Comparison of ENCODE assay signal across 28 mouse cellular contexts in genomic region chr9:70401937-70402539, GRCm38 (mm10). TPM values are rescaled to one million over a fixed set of nuclear protein-coding genes. Genes with fewer than 3 reads are reported as not detected.
DNase-seq lines count a peak whose midpoint lies in the region; ATAC-seq and TF ChIP-seq lines count a peak whose summit lies in the region.
"Had no signal": no experiment of that assay in that cellular context is flagged by ENCODE, and none has a peak within 500 bp of the region (broad histone marks: within the 10 kb centered on the region; RNA-seq: fewer than 3 reads in every experiment).

No protein-coding gene starts in this region.

- no peak overlapping the region for H3K9ac ChIP-seq in forebrain, embryonic 15.5 days (replicated peaks)
- H3K9ac ChIP-seq in forebrain, embryonic 12.5 days, result no peak overlapping the region
- H3K9ac ChIP-seq: heart, embryonic 12.5 days; hindbrain, embryonic 13.5 days; limb, embryonic 15.5 days; liver, embryonic 15.5 days; midbrain, embryonic 13.5 days; neural tube, embryonic 13.5 days had no signal

- no peak for TF ChIP-seq CTCF in left cerebral cortex, adult 2 months (IDR thresholded peaks at IDR 0.05)

- H3K27me3 ChIP-seq in forebrain, embryonic 15.5 days, result no peaks in the 10 kb centered on the region
- no peaks in the 10 kb centered on the region for H3K27me3 ChIP-seq in forebrain, embryonic 12.5 days
- H3K27me3 ChIP-seq: heart, embryonic 12.5 days; hindbrain, embryonic 13.5 days; limb, embryonic 15.5 days; liver, embryonic 15.5 days; midbrain, embryonic 13.5 days; neural tube, embryonic 13.5 days had no signal

- no peaks in the 10 kb centered on the region; the same call in 1 of the 2 replicates for H3K36me3 ChIP-seq in forebrain, embryonic 15.5 days
- H3K36me3 ChIP-seq in forebrain, embryonic 12.5 days (replicated peaks), result peaks cover 8% of the 10 kb centered on the region

- intact Hi-C loops in left cerebral cortex, adult 2 months (cut with DNase I), result no loop called here
- intact Hi-C loops in left cerebral cortex, postnatal 4 days (cut with DNase I), result no loop called here

- no peak overlapping the region for H3K4me3 ChIP-seq in forebrain, embryonic 15.5 days
- H3K4me3 ChIP-seq in forebrain, embryonic 12.5 days (replicated peaks), result no peak overlapping the region
- no peak overlapping the region for H3K4me3 ChIP-seq in left cerebral cortex, adult 2 months
- H3K4me3 ChIP-seq: embryonic facial prominence, embryonic 10.5 days; heart, embryonic 12.5 days; hindbrain, embryonic 13.5 days; limb, embryonic 15.5 days; liver, embryonic 15.5 days; midbrain, embryonic 13.5 days; neural tube, embryonic 13.5 days had no signal

- no peaks in the 10 kb centered on the region for H3K9me3 ChIP-seq in forebrain, embryonic 15.5 days
- no peaks in the 10 kb centered on the region for H3K9me3 ChIP-seq in forebrain, embryonic 12.5 days
- H3K9me3 ChIP-seq: embryonic facial prominence, embryonic 10.5 days; G1E; heart, embryonic 12.5 days; hindbrain, embryonic 13.5 days; limb, embryonic 15.5 days; liver, embryonic 15.5 days; midbrain, embryonic 13.5 days; neural tube, embryonic 13.5 days had no signal

- peak in 1 of 2 experiments; percentile 22 for DNase-seq in left cerebral cortex, adult 2 months (ENCODE audit: extremely low spot score in 1 of 2, low spot score in 2 of 2)
- no peak for DNase-seq in left cerebral cortex, postnatal 4 days
- peak; percentile 47 for DNase-seq in layer of hippocampus, adult 9-11 months
- peak; percentile 42 for DNase-seq in right cerebral cortex, postnatal 25 days
- DNase-seq in spleen, adult 12 weeks (ENCODE audit: low spot score), result no peak
- no peak for DNase-seq in ovary, postnatal 36 days (ENCODE audit: low spot score)
- DNase-seq: adrenal gland, postnatal 10 days; cerebellum, adult 11-12 months; cerebellum, postnatal 25 days; gastrocnemius, postnatal 10 days; heart, adult 11 months; heart, postnatal 14 days; kidney, adult 2 months; kidney, postnatal 25 days; thymus, adult 18-20 months had no signal

- WGBS in forebrain, embryonic 15.5 days, result 86% methylated on average over 8 of the region's 8 CpGs
- 90% methylated on average over 8 of the region's 8 CpGs for WGBS in forebrain, embryonic 12.5 days

- no peaks in the 10 kb centered on the region for H3K4me1 ChIP-seq in forebrain, embryonic 15.5 days
- H3K4me1 ChIP-seq in forebrain, embryonic 12.5 days, result no peaks in the 10 kb centered on the region
- H3K4me1 ChIP-seq: embryonic facial prominence, embryonic 10.5 days; heart, embryonic 12.5 days; hindbrain, embryonic 13.5 days; limb, embryonic 15.5 days; liver, embryonic 15.5 days; midbrain, embryonic 13.5 days; neural tube, embryonic 13.5 days had no signal

- H3K4me2 ChIP-seq in forebrain, embryonic 15.5 days (replicated peaks), result no peak overlapping the region
- no peak overlapping the region for H3K4me2 ChIP-seq in forebrain, embryonic 12.5 days
- H3K4me2 ChIP-seq: heart, embryonic 12.5 days; hindbrain, embryonic 13.5 days; limb, embryonic 15.5 days; liver, embryonic 15.5 days; midbrain, embryonic 13.5 days; neural tube, embryonic 13.5 days had no signal

- ATAC-seq in forebrain, embryonic 15.5 days (replicated peaks), result no peak
- ATAC-seq in forebrain, embryonic 12.5 days (ENCODE audit: low FRiP score), result no peak
- ATAC-seq: activated CD4-positive, CD25-positive, alpha-beta regulatory T cell, adult 4 months; CD4-positive, CD25-positive, alpha-beta regulatory T cell, adult 4 months; inflammation-experienced regulatory T-cells, adult 6 months; midbrain, embryonic 13.5 days had no signal

- H3K27ac ChIP-seq in forebrain, embryonic 15.5 days (replicated peaks), result peak overlapping the region; percentile 24; the same call in 1 of the 2 replicates
- no peak overlapping the region for H3K27ac ChIP-seq in forebrain, embryonic 12.5 days
- H3K27ac ChIP-seq in left cerebral cortex, adult 2 months, result peak overlapping the region; percentile 59
- H3K27ac ChIP-seq: embryonic facial prominence, embryonic 10.5 days; hindbrain, embryonic 13.5 days; limb, embryonic 15.5 days; liver, embryonic 15.5 days; midbrain, embryonic 13.5 days; neural tube, embryonic 13.5 days had no signal

RNA-seq across cellular contexts. Expression of gene Ccnb2, which starts 19.3 kb away (rescaled TPM):
- polyA plus RNA-seq in forebrain, embryonic 15.5 days (2015; fragmentation: Nextera tagmentation; extraction: Ambion mirVana), result 72.5 and 76.0 TPM in 2 replicates
- polyA plus RNA-seq in forebrain, embryonic 12.5 days (2016; fragmentation: Nextera tagmentation; extraction: Ambion mirVana), result 174 and 176 TPM in 2 replicates
- total RNA-seq in left cerebral cortex, adult 2 months (2021), result 1 to 10 TPM; 1.7 to 1.9 TPM
- total RNA-seq in left cerebral cortex, postnatal 4 days (2021), result 1 to 10 TPM; 7.3 to 8.3 TPM

Comparison
In these comparisons a context has a peak if more than half of its experiments do, and no peak if none do; other contexts are left out.
1. DNase-seq: peak in layer of hippocampus, adult 9-11 months (single experiment) and right cerebral cortex, postnatal 25 days (single experiment); none in left cerebral cortex, postnatal 4 days (single experiment), spleen, adult 12 weeks (single experiment) and ovary, postnatal 36 days (single experiment).